Mouse (Mus musculus) v-Abl transformed pro-B cells (cell line): ENCODE results near the gene Lman1l.

ENCODE experiments used
- in situ Hi-C, 2 experiments: fragments of 400-800 bp; cut with MboI; formaldehyde crosslinking; loops; one replicate each; pipeline ENCODE4 v1.15.1; 2025; ENCODE audit not compliant: unreplicated experiment in 2 of 2

Lman1l gene

GRCm38 (mm10) chr9:57560263-57560662 is 60.3 kb downstream of the Lman1l start:
- in situ Hi-C loops: no loop called here

GRCm38 (mm10) chr9:57559568-57559967 is 61.0 kb downstream of the Lman1l start:
- in situ Hi-C loops: no loop called here

- in situ Hi-C loops: no loop called here
Observed at GRCm38 (mm10) chr9:57558625-57559024, 61.9 kb downstream of the Lman1l start.

GRCm38 (mm10) chr9:57557215-57557614 is 63.4 kb downstream of the Lman1l start:
- in situ Hi-C loops: no loop called here
